Mouse (Mus musculus): ENCODE results near the gene H2al1g.
"Not testable (repeated sequence)": the region's sequence is repeated elsewhere in the genome, so short reads cannot be mapped to it uniquely, and the experiment has no call there.

DNA sequence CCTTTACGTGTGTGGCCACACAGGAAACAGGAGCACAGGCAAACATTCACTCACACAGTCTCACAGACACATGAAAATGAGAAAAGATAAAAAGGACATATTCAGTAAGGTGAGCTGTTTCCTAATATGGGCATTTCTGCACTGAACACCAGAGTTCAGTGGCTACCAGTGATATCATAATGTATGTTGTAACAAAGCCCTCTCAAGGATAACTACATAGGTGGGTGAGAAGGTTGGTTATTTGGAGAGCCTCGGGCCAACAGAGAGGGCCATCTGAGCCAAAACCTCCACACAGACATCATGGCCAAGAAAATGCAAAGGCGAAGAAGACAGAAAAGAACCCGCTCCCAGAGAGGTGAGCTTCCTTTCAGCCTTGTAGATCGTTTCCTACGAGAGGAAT, 9.5 kb upstream of the H2al1g start, which contains the start of gene H2al1d:
- TF ChIP-seq TAL1, GATA1 (IDR thresholded peaks at IDR 0.05; ENCODE audit: low read length): not testable (repeated sequence)
